Mouse (Mus musculus): ENCODE measurements around the gene Fsd1l. TPM values are rescaled to one million over a fixed set of nuclear protein-coding genes. Genes with fewer than 3 reads are reported as not detected.

Fsd1l gene
- polyA plus RNA-seq (2015; fragmentation: Nextera tagmentation; extraction: Ambion mirVana): 1.2 and 1.7 TPM in 2 replicates

GRCm38 (mm10) chr4:53631316-53632010 lies at the start of gene Fsd1l:
Gene Fsd1l (plus strand): TSS chr4:53631471.
- DNase-seq (ENCODE audit: low spot score): peak; percentile 61

GRCm38 (mm10) chr4:53587676-53588075 lies 43.6 kb upstream of the Fsd1l start:
- DNase-seq (ENCODE audit: low spot score): no peak

GRCm38 (mm10) chr4:53588936-53589335 lies 42.3 kb upstream of the Fsd1l start:
- DNase-seq (ENCODE audit: low spot score): no peak

- DNase-seq (ENCODE audit: low spot score): no peak
Observed at GRCm38 (mm10) chr4:53589466-53589865, 41.8 kb upstream of the Fsd1l start.

GRCm38 (mm10) chr4:53590163-53590562 lies 41.1 kb upstream of the Fsd1l start:
- DNase-seq (ENCODE audit: low spot score): no peak

GRCm38 (mm10) chr4:53590691-53591447 lies 40.4 kb upstream of the Fsd1l start:
- no peak for DNase-seq (ENCODE audit: low spot score)

GRCm38 (mm10) chr4:53591536-53591935 lies 39.7 kb upstream of the Fsd1l start:
- DNase-seq (ENCODE audit: low spot score): no peak

- no peak for DNase-seq (ENCODE audit: low spot score)
Observed at GRCm38 (mm10) chr4:53591941-53592340, 39.3 kb upstream of the Fsd1l start.

GRCm38 (mm10) chr4:53592386-53592785 lies 38.9 kb upstream of the Fsd1l start:
- no peak for DNase-seq (ENCODE audit: low spot score)

- DNase-seq (ENCODE audit: low spot score): peak; percentile 34
Observed at GRCm38 (mm10) chr4:53594204-53594603, 37.1 kb upstream of the Fsd1l start.

GRCm38 (mm10) chr4:53595246-53596062 lies 35.8 kb upstream of the Fsd1l start:
- no peak for DNase-seq (ENCODE audit: low spot score)

- no peak for DNase-seq (ENCODE audit: low spot score)
Observed at GRCm38 (mm10) chr4:53596063-53596895, 35.0 kb upstream of the Fsd1l start.

- DNase-seq (ENCODE audit: low spot score): peak; percentile 26
Observed at GRCm38 (mm10) chr4:53600462-53600861, 30.8 kb upstream of the Fsd1l start.

GRCm38 (mm10) chr4:53614576-53615225 lies 16.6 kb upstream of the Fsd1l start:
- DNase-seq (ENCODE audit: low spot score): no peak

- no peak for DNase-seq (ENCODE audit: low spot score)
Observed at GRCm38 (mm10) chr4:53617968-53618367, 13.3 kb upstream of the Fsd1l start.

GRCm38 (mm10) chr4:53620104-53620503 lies 11.2 kb upstream of the Fsd1l start:
- no peak for DNase-seq (ENCODE audit: low spot score)

GRCm38 (mm10) chr4:53621084-53621483 lies 10.2 kb upstream of the Fsd1l start:
- DNase-seq (ENCODE audit: low spot score): no peak

- DNase-seq (ENCODE audit: low spot score): no peak
Observed at GRCm38 (mm10) chr4:53621490-53621889, 9.8 kb upstream of the Fsd1l start.

GRCm38 (mm10) chr4:53623711-53624110 lies 7.6 kb upstream of the Fsd1l start:
- DNase-seq (ENCODE audit: low spot score): no peak

GRCm38 (mm10) chr4:53624816-53625215 lies 6.5 kb upstream of the Fsd1l start:
- no peak for DNase-seq (ENCODE audit: low spot score)
